Mouse (Mus musculus): Measurements from ENCODE around the gene Dtx2. TPM values are rescaled to one million over a fixed set of nuclear protein-coding genes. Genes with fewer than 3 reads are reported as not detected.
A peak's percentile ranks its signal among the peaks of the same experiment; 100 is the strongest.

The Dtx2 gene
- total RNA-seq, 1 experiment, result 28.3 TPM

DNA sequence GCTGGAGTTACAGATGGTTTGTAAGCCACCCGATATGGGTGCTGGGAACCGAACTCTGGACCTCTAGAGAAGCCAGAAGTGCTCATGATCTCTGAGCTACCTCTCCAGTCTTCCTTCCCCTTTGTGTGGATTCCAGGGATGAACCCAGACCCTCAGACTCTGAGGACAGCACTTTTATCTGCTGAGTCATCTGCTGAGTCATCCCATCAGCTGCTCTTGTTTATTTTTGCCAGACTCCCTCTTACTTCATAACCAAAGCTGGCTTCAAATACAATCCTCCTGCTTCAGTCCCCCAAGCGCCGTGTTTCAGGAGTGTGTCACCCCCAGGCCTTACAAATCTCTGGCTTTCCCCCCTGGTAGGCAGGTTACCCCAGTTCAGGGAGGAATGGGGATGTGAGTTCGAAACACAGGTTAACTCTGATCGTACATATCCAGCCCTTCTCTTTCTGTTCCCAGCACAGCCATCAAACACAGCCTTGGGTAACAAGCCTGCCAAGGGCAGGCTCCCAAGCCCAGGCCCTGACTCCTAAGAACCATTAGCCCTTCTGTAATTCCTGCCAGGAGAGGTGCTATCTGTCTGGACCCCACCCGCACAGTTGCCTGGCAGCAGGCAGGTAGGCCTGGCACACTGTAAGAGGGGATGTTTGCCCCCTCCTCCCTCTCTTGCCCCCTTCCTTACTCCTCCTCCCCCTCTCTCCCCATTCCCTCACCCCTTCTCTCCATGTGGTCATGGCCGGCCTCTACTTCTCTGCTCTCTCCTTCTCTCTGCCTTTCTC, 18.5 kb upstream of the Dtx2 start:
- Histone ChIP-seq H3K9ac (ENCODE audit: insufficient read depth, low read depth, low read length, poor library complexity, severe bottlenecking) (no peak overlapping the region; the same call in 1 of the 2 replicates), H3K36me3 (ENCODE audit: control insufficient read depth, insufficient read depth, low read length, poor library complexity, severe bottlenecking) (no peaks in the 10 kb centered on the region), H3K4me3 (ENCODE audit: insufficient read depth in 1 of 2, low read depth in 1 of 2, low read length in 2 of 2, poor library complexity in 1 of 2, severe bottlenecking in 1 of 2) (no peak overlapping the region), H3K9me3 (ENCODE audit: control insufficient read depth, insufficient read depth, low read depth, low read length) (no peaks in the 10 kb centered on the region), H3K27ac (ENCODE audit: insufficient read depth, low read depth, low read length, poor library complexity, severe bottlenecking) (no peak overlapping the region), H3K4me1 (ENCODE audit: control insufficient read depth in 2 of 2, insufficient read depth in 2 of 2, low read length in 2 of 2, poor library complexity in 1 of 2) (peaks cover 0 to 17% of the 10 kb centered on the region in 2 experiments; a peak in 2 of 4 replicates)
- no peak for DNase-seq (ENCODE audit: low read depth, low spot score)
- in situ Hi-C loops (cut with MboI; ENCODE audit: low sequenced_read_pairs in 2 of 2, unreplicated experiment in 2 of 2), result no loop called here
- TF ChIP-seq HCFC1 (IDR thresholded peaks at IDR 0.05; ENCODE audit: borderline replicate concordance, insufficient read depth, low read length) (no peak), MAFK (IDR thresholded peaks at IDR 0.05; ENCODE audit: insufficient read depth, low read depth, low read length) (peak; percentile 95), CHD2 (IDR thresholded peaks at IDR 0.05; ENCODE audit: low read depth, low read length) (no peak)

DNA sequence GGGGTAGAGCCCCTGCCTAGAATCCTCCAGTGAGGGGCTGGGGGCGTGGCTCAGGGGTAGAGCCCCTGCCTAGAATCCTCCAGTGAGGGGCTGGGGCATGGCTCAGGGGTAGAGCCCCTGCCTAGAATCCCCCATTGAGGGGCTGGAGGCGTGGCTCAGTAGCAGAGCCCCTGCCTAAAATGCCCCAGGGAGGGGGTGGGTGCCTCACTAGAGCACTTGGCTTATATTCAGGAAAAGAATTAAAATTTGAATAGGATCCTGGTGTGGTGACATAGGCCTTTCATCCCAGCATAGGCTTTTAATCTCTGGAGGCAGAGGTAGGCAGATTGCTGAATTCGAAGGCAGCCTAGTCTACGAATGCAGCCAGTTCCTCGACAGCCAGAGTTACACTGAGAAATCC, 15.2 kb upstream of the Dtx2 start:
- Histone ChIP-seq H3K9ac (ENCODE audit: insufficient read depth, low read depth, low read length, poor library complexity, severe bottlenecking) (no peak overlapping the region), H3K9me3 (ENCODE audit: control insufficient read depth, insufficient read depth, low read depth, low read length) (no peaks in the 10 kb centered on the region), H3K27ac (ENCODE audit: insufficient read depth, low read depth, low read length, poor library complexity, severe bottlenecking) (peak overlapping the region; percentile 46; the same call in 1 of the 2 replicates), H3K4me3 (ENCODE audit: insufficient read depth in 1 of 2, low read depth in 1 of 2, low read length in 2 of 2, poor library complexity in 1 of 2, severe bottlenecking in 1 of 2) (no peak overlapping the region), H3K4me1 (ENCODE audit: control insufficient read depth in 2 of 2, insufficient read depth in 2 of 2, low read length in 2 of 2, poor library complexity in 1 of 2) (peaks cover 0 to 14% of the 10 kb centered on the region in 2 experiments; a peak in 2 of 4 replicates), H3K36me3 (ENCODE audit: control insufficient read depth, insufficient read depth, low read length, poor library complexity, severe bottlenecking) (no peaks in the 10 kb centered on the region)
- TF ChIP-seq MAFK (IDR thresholded peaks at IDR 0.05; ENCODE audit: insufficient read depth, low read depth, low read length), result no peak
- no peak for TF ChIP-seq ZNF384 (IDR thresholded peaks at IDR 0.05; ENCODE audit: low read depth, low read length)
- no peak for TF ChIP-seq ZC3H11A (IDR thresholded peaks at IDR 0.05; ENCODE audit: borderline replicate concordance, low read depth, low read length)
- no peak for TF ChIP-seq HCFC1 (IDR thresholded peaks at IDR 0.05; ENCODE audit: borderline replicate concordance, insufficient read depth, low read length)
- no peak for TF ChIP-seq CHD2 (IDR thresholded peaks at IDR 0.05; ENCODE audit: low read depth, low read length)
- in situ Hi-C loops (cut with MboI; ENCODE audit: low sequenced_read_pairs in 2 of 2, unreplicated experiment in 2 of 2), result no loop called here
- no peak for DNase-seq (ENCODE audit: low read depth, low spot score)

DNA sequence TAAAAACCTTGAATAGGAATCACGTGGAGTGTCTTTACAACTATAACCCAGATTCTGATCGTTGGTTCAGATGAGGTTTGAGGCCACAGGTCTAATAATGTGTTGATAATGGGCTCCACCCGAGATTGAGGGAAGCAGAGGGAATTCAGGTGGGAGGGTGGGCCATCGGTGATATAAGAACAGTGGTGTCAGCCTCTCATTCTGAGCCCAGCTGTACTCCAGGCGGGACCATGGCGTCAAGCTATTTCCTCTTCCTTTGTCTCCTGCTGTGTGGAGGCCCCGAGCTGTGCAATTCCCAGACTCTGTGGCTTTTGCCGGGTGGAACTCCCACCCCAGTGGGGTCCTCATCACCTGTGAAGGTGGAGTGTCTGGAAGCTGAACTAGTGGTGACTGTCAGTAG, 14.7 kb upstream of the Dtx2 start, which contains the start of gene Zp3:
Gene Zp3 (plus strand): TSS at position 196 of the 400 bp plus-strand sequence.
- H3K9me3 ChIP-seq (ENCODE audit: control insufficient read depth, insufficient read depth, low read depth, low read length), result no peaks in the 10 kb centered on the region
- H3K4me3 ChIP-seq (ENCODE audit: insufficient read depth in 1 of 2, low read depth in 1 of 2, low read length in 2 of 2, poor library complexity in 1 of 2, severe bottlenecking in 1 of 2), result peak within 1 kb of the TSS in 1 of 2 experiments; percentile 44; a peak in 2 of 4 replicates
- in situ Hi-C loops (cut with MboI; ENCODE audit: low sequenced_read_pairs in 2 of 2, unreplicated experiment in 2 of 2), result no loop called here
- TF ChIP-seq ZC3H11A (IDR thresholded peaks at IDR 0.05; ENCODE audit: borderline replicate concordance, low read depth, low read length), result no peak
- no peak for TF ChIP-seq ZNF384 (IDR thresholded peaks at IDR 0.05; ENCODE audit: low read depth, low read length)
- TF ChIP-seq HCFC1 (IDR thresholded peaks at IDR 0.05; ENCODE audit: borderline replicate concordance, insufficient read depth, low read length), result no peak
- no peak for TF ChIP-seq MAFK (IDR thresholded peaks at IDR 0.05; ENCODE audit: insufficient read depth, low read depth, low read length)
- peak within 1 kb of the TSS; percentile 29 for H3K9ac ChIP-seq (ENCODE audit: insufficient read depth, low read depth, low read length, poor library complexity, severe bottlenecking)
- no peak for DNase-seq (ENCODE audit: low read depth, low spot score)
- no peaks in the 10 kb centered on the region for H3K36me3 ChIP-seq (ENCODE audit: control insufficient read depth, insufficient read depth, low read length, poor library complexity, severe bottlenecking)
- peak within 1 kb of the TSS; percentile 46; the same call in 1 of the 2 replicates for H3K27ac ChIP-seq (ENCODE audit: insufficient read depth, low read depth, low read length, poor library complexity, severe bottlenecking)
- peaks cover 0 to 14% of the 10 kb centered on the region in 2 experiments; a peak in 2 of 4 replicates for H3K4me1 ChIP-seq (ENCODE audit: control insufficient read depth in 2 of 2, insufficient read depth in 2 of 2, low read length in 2 of 2, poor library complexity in 1 of 2)

DNA sequence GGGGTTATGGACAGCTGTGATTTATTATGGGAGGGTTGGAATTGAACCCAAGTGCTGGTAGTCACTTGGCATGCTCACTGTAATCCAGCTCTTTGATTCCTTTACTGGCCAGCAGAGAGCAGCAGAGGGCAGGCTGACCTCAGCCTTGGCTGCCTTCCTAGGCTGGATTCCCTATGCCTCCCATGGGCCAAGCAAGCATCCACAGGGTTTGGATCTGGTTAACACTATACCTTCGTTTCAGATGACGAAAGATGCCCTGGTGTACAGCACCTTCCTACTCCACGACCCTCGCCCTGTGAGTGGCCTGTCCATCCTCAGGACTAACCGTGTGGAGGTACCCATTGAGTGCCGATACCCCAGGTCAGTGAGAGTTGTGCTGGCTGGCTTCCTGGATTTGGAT, 12.2 kb upstream of the Dtx2 start:
- DNase-seq (ENCODE audit: low read depth, low spot score), result no peak
- H3K27ac ChIP-seq (ENCODE audit: insufficient read depth, low read depth, low read length, poor library complexity, severe bottlenecking), result no peak overlapping the region

More for the DNA sequence above, 12.2 kb upstream of the Dtx2 start:
- TF ChIP-seq CHD2 (IDR thresholded peaks at IDR 0.05; ENCODE audit: low read depth, low read length) (no peak), MAFK (IDR thresholded peaks at IDR 0.05; ENCODE audit: insufficient read depth, low read depth, low read length) (no peak), ZC3H11A (IDR thresholded peaks at IDR 0.05; ENCODE audit: borderline replicate concordance, low read depth, low read length) (peak; percentile 49; the same call in 1 of the 2 replicates)
- H3K9me3 ChIP-seq (ENCODE audit: control insufficient read depth, insufficient read depth, low read depth, low read length), result no peaks in the 10 kb centered on the region
- in situ Hi-C loops (cut with MboI; ENCODE audit: low sequenced_read_pairs in 2 of 2, unreplicated experiment in 2 of 2), result no loop called here
- H3K9ac ChIP-seq (ENCODE audit: insufficient read depth, low read depth, low read length, poor library complexity, severe bottlenecking), result no peak overlapping the region
- peaks cover 0 to 9% of the 10 kb centered on the region in 2 experiments; a peak in 2 of 4 replicates for H3K4me1 ChIP-seq (ENCODE audit: control insufficient read depth in 2 of 2, insufficient read depth in 2 of 2, low read length in 2 of 2, poor library complexity in 1 of 2)
- H3K36me3 ChIP-seq (ENCODE audit: control insufficient read depth, insufficient read depth, low read length, poor library complexity, severe bottlenecking), result no peaks in the 10 kb centered on the region
- H3K4me3 ChIP-seq (ENCODE audit: insufficient read depth in 1 of 2, low read depth in 1 of 2, low read length in 2 of 2, poor library complexity in 1 of 2, severe bottlenecking in 1 of 2), result no peak overlapping the region
